Mouse (Mus musculus) brain, embryonic 14.5 days (tissue): ENCODE measurements at regions not wholly inside any gene's neighbourhood (a gene's known extent, or its start where the extent isn't known, plus 50 kb on each side); places are given as distances from the start of the nearest gene placed in this dataset.

Experiments used
- CTCF ChIP-seq: fragments of 200-500 bp; IDR thresholded peaks from 2 replicates; pipeline ENCODE4 v1.5.1; 2012; ENCODE audit warnings: inconsistent platforms, mild to moderate bottlenecking, moderate library complexity, borderline replicate concordance; ENCODE audit not compliant: insufficient read depth, insufficient read length; ENCODE audit errors: extremely low read depth
- POLR2A ChIP-seq: fragments of 200-500 bp; IDR thresholded peaks from 2 replicates; pipeline ENCODE4 v1.6.1; 2012; ENCODE audit warnings: mild to moderate bottlenecking, inconsistent platforms, borderline replicate concordance; ENCODE audit not compliant: poor library complexity, insufficient read depth, insufficient read length, severe bottlenecking; ENCODE audit errors: extremely low read depth

DNA sequence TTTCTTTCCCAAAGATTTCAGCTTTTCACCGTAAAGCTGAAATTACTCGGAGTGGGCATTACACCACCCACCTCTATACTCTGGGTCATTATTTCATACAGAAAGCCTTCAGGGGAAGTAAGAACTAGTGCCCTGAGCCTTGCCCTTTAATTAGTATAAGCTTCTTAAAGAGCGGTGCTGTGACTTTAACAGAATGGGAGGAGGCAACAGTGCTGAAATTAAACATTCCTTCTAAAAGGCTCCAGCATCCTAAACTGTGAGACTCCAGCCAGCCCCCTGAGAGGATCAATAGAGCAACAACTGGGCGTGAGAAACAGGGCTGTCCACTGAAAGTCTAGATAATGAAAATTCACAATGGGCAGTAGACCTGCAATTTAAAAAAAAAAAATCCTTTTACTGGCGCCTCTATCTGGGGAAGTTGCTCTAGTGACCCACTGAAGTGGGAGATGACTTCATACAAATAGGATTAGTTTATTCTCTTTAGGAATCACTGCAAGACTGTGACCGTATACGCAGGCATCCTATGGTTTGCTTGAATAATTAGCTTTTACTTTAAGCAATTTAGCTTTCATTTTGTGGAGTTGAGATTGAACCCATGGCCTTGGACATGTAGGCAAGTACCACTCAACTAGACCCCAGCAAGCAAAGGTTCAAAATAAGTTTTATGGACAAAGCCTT is 233.9 kb downstream of the Ube2cbp start:
- TF ChIP-seq POLR2A: no peak
- no peak for TF ChIP-seq CTCF
